Mouse (Mus musculus): ENCODE results near the gene Muc5b.

Gene Muc5b

GRCm38 (mm10) chr7:141902269-141902729, 63.4 kb downstream of the Muc5b start:
- peak; percentile 100 for DNase-seq (ENCODE audit: low read depth, low spot score)

- DNase-seq (ENCODE audit: low read depth, low spot score) = no peak
Measured at GRCm38 (mm10) chr7:141902791-141903190, 63.9 kb downstream of the Muc5b start.

GRCm38 (mm10) chr7:141908591-141908990, 69.7 kb downstream of the Muc5b start:
- DNase-seq (ENCODE audit: low read depth, low spot score) = no peak

- no peak for DNase-seq (ENCODE audit: low read depth, low spot score)
Measured at GRCm38 (mm10) chr7:141911305-141911704, 72.4 kb downstream of the Muc5b start.

- no peak for DNase-seq (ENCODE audit: low read depth, low spot score)
Measured at GRCm38 (mm10) chr7:141918407-141918806, 79.5 kb downstream of the Muc5b start, which contains the start of gene Tollip. TSS of gene Tollip (minus strand) at chr7:141918507.

Data from mesoderm, embryonic 11.5 days (tissue).